Mouse (Mus musculus) small intestine, adult 2 months (tissue): Measurements from ENCODE around the gene Tspyl4.
"Not testable (repeated sequence)": the region's sequence is repeated elsewhere in the genome, so short reads cannot be mapped to it uniquely, and the experiment has no call there.

Experiments used
- CTCF ChIP-seq: fragments of 200-500 bp; IDR thresholded peaks from 2 replicates; pipeline ENCODE4 v1.5.1; 2012; ENCODE audit warnings: low read depth, mild to moderate bottlenecking, control low read depth, inconsistent platforms, low read length, moderate library complexity, mixed read lengths; ENCODE audit not compliant: insufficient replicate concordance, insufficient read length; ENCODE audit errors: extremely low read depth
- POLR2A ChIP-seq: fragments of 200-500 bp; IDR thresholded peaks from 2 replicates; pipeline ENCODE4 v1.6.1; 2012; ENCODE audit warnings: low read depth, mild to moderate bottlenecking, control low read depth, inconsistent platforms, low read length, moderate library complexity

- TF ChIP-seq CTCF, POLR2A: not testable (repeated sequence)
Measured at GRCm38 (mm10) chr10:34252833-34253232, 44.4 kb upstream of the Tspyl4 start.
